Mouse (Mus musculus) stomach, embryonic 15.5 days (tissue): ENCODE results near the gene Fam43a. TPM values are rescaled to one million over a fixed set of nuclear protein-coding genes. Genes with fewer than 3 reads are reported as not detected.

Experiments used
- ATAC-seq: fragments of 200-750 bp; cut with Nextera tagmentation; 2 replicates; pipeline ENCODE4 v1.8.0; 2017; ENCODE audit warnings: low read depth, moderate number of reproducible peaks, moderate TSS enrichment; ENCODE audit not compliant: insufficient read depth, low FRiP score
- H3K27ac ChIP-seq: fragments of 300-500 bp; sonication (generic); 2 replicates; pipeline ENCODE4 v1.5.1; 2015; ENCODE audit warnings: mild to moderate bottlenecking, inconsistent platforms
- H3K27me3 ChIP-seq: fragments of 300-500 bp; sonication (generic); replicated peaks from 2 replicates; pipeline ENCODE4 v1.6.1; 2015; ENCODE audit warnings: inconsistent platforms
- H3K36me3 ChIP-seq: fragments of 300-500 bp; sonication (generic); 2 replicates; pipeline ENCODE4 v1.6.1; 2015; ENCODE audit warnings: inconsistent platforms
- H3K4me1 ChIP-seq: fragments of 300-500 bp; sonication (generic); 2 replicates; pipeline ENCODE4 v1.6.1; 2015; ENCODE audit warnings: inconsistent platforms
- H3K4me2 ChIP-seq: fragments of 300-500 bp; sonication (generic); 2 replicates; pipeline ENCODE4 v1.6.1; 2015; ENCODE audit warnings: mild to moderate bottlenecking, inconsistent platforms
- H3K4me3 ChIP-seq: fragments of 300-500 bp; sonication (generic); replicated peaks from 2 replicates; pipeline ENCODE4 v1.5.1; 2015; ENCODE audit warnings: inconsistent platforms
- H3K9ac ChIP-seq: fragments of 300-500 bp; sonication (generic); 2 replicates; pipeline ENCODE4 v1.6.1; 2015; ENCODE audit warnings: inconsistent platforms
- H3K9me3 ChIP-seq: fragments of 300-500 bp; sonication (generic); 2 replicates; pipeline ENCODE4 v1.6.1; 2016; ENCODE audit warnings: inconsistent platforms
- WGBS: fragments of 180-500 bp; shearing (Covaris S2); methylation state at CpG from one replicate; pipeline ENCODE4 v1.1.7; 2015; 5-methylcytosine and 5-hydroxymethylcytosine counted together
- polyA plus RNA-seq: library from polyadenylated mRNA; unstranded; fragments of >200 nt; fragmentation: Nextera tagmentation; extraction: Ambion mirVana; gene quantifications from 2 replicates; pipeline ENCODE4 v1.2.1, GENCODE M21; 2015

Fam43a gene
- polyA plus RNA-seq, 1 experiment from 2014 or later: 16.8 TPM

- under 1% methylated on average over 53 of the region's 53 CpGs for WGBS
- Histone ChIP-seq H3K4me3 (peak overlapping the region; percentile 69), H3K9me3 (no peaks in the 10 kb centered on the region), H3K9ac (peak overlapping the region; percentile 47; the same call in 1 of the 2 replicates), H3K36me3 (no peaks in the 10 kb centered on the region), H3K27ac (peak overlapping the region; percentile 87), H3K27me3 (no peaks in the 10 kb centered on the region), H3K4me2 (peak overlapping the region; percentile 95), H3K4me1 (peaks cover 47% of the 10 kb centered on the region)
- no peak for ATAC-seq
Measured at GRCm38 (mm10) chr16:30600431-30601045, 1.0 kb downstream of the Fam43a start.

GRCm38 (mm10) chr16:30601046-30601832 lies 1.7 kb downstream of the Fam43a start:
- Histone ChIP-seq H3K4me3 (peak overlapping the region; percentile 69), H3K36me3 (no peaks in the 10 kb centered on the region), H3K9ac (peak overlapping the region; percentile 47), H3K9me3 (no peaks in the 10 kb centered on the region), H3K4me1 (peaks cover 44% of the 10 kb centered on the region), H3K4me2 (peak overlapping the region; percentile 95), H3K27me3 (no peaks in the 10 kb centered on the region), H3K27ac (peak overlapping the region; percentile 87; the same call in 1 of the 2 replicates)
- WGBS: 10% methylated on average over 42 of the region's 42 CpGs
- no peak for ATAC-seq

- Histone ChIP-seq H3K27ac (no peak overlapping the region), H3K9me3 (no peaks in the 10 kb centered on the region), H3K4me1 (peaks cover 37% of the 10 kb centered on the region), H3K36me3 (no peaks in the 10 kb centered on the region), H3K4me2 (peak overlapping the region; percentile 95), H3K9ac (no peak overlapping the region; the same call in 1 of the 2 replicates), H3K4me3 (peak overlapping the region; percentile 69), H3K27me3 (no peaks in the 10 kb centered on the region)
- ATAC-seq: no peak
- 32% methylated on average over 7 of the region's 7 CpGs for WGBS
Measured at GRCm38 (mm10) chr16:30601946-30602345, 2.4 kb downstream of the Fam43a start.

GRCm38 (mm10) chr16:30602684-30603530 lies 3.4 kb downstream of the Fam43a start:
- Histone ChIP-seq H3K36me3 (no peaks in the 10 kb centered on the region), H3K9ac (no peak overlapping the region)

GRCm38 (mm10) chr16:30603531-30603842 lies 4.0 kb downstream of the Fam43a start:
- Histone ChIP-seq H3K27ac (peak overlapping the region; percentile 57), H3K4me1 (peaks cover 37% of the 10 kb centered on the region)
- ATAC-seq: no peak

More at GRCm38 (mm10) chr16:30602684-30603530, 3.4 kb downstream of the Fam43a start:
- no peaks in the 10 kb centered on the region for H3K27me3 ChIP-seq
- 29% methylated on average over 18 of the region's 18 CpGs for WGBS
- no peak for ATAC-seq
- peak overlapping the region; percentile 38 for H3K4me2 ChIP-seq
- no peak overlapping the region; the same call in 1 of the 2 replicates for H3K4me3 ChIP-seq
- H3K27ac ChIP-seq: peak overlapping the region; percentile 57
- H3K4me1 ChIP-seq: peaks cover 37% of the 10 kb centered on the region
- no peaks in the 10 kb centered on the region for H3K9me3 ChIP-seq

GRCm38 (mm10) chr16:30604061-30604806 lies 4.7 kb downstream of the Fam43a start:
- H3K36me3 ChIP-seq: no peaks in the 10 kb centered on the region
- no peak overlapping the region for H3K9ac ChIP-seq
- no peaks in the 10 kb centered on the region for H3K9me3 ChIP-seq
- no peak overlapping the region for H3K27ac ChIP-seq
- no peak for ATAC-seq
- H3K27me3 ChIP-seq: no peaks in the 10 kb centered on the region
- H3K4me1 ChIP-seq: peaks cover 37% of the 10 kb centered on the region
- 71% methylated on average over 16 of the region's 16 CpGs for WGBS
- no peak overlapping the region for H3K4me3 ChIP-seq
- H3K4me2 ChIP-seq: no peak overlapping the region

More at GRCm38 (mm10) chr16:30603531-30603842, 4.0 kb downstream of the Fam43a start:
- Histone ChIP-seq H3K27me3 (no peaks in the 10 kb centered on the region), H3K9me3 (no peaks in the 10 kb centered on the region), H3K4me2 (peak overlapping the region; percentile 38), H3K36me3 (no peaks in the 10 kb centered on the region), H3K9ac (no peak overlapping the region), H3K4me3 (no peak overlapping the region)
- WGBS: 48% methylated on average over 9 of the region's 9 CpGs

- H3K9me3 ChIP-seq: no peaks in the 10 kb centered on the region
- peaks cover 37% of the 10 kb centered on the region for H3K4me1 ChIP-seq
- 71% methylated on average over 7 of the region's 7 CpGs for WGBS
- no peaks in the 10 kb centered on the region for H3K36me3 ChIP-seq
- H3K27ac ChIP-seq: no peak overlapping the region
- no peak for ATAC-seq
- H3K9ac ChIP-seq: no peak overlapping the region
- no peaks in the 10 kb centered on the region for H3K27me3 ChIP-seq
- no peak overlapping the region for H3K4me2 ChIP-seq
- no peak overlapping the region for H3K4me3 ChIP-seq
Measured at GRCm38 (mm10) chr16:30604807-30605137, 5.2 kb downstream of the Fam43a start.

GRCm38 (mm10) chr16:30605528-30605927 lies 6.0 kb downstream of the Fam43a start:
- H3K27ac ChIP-seq: no peak overlapping the region
- H3K9me3 ChIP-seq: no peaks in the 10 kb centered on the region
- WGBS: 76% methylated on average over 6 of the region's 6 CpGs
- no peak for ATAC-seq
- H3K9ac ChIP-seq: no peak overlapping the region
- no peak overlapping the region for H3K4me2 ChIP-seq
- no peaks in the 10 kb centered on the region for H3K36me3 ChIP-seq
- H3K4me1 ChIP-seq: peaks cover 37% of the 10 kb centered on the region
- H3K4me3 ChIP-seq: no peak overlapping the region
- no peaks in the 10 kb centered on the region for H3K27me3 ChIP-seq

- Histone ChIP-seq H3K27ac (no peak overlapping the region), H3K4me3 (no peak overlapping the region), H3K4me2 (no peak overlapping the region), H3K36me3 (no peaks in the 10 kb centered on the region), H3K9me3 (no peaks in the 10 kb centered on the region), H3K27me3 (no peaks in the 10 kb centered on the region), H3K9ac (no peak overlapping the region), H3K4me1 (peaks cover 17% of the 10 kb centered on the region)
- 74% methylated on average over 3 of the region's 3 CpGs for WGBS
- ATAC-seq: no peak
Measured at GRCm38 (mm10) chr16:30607868-30608267, 8.3 kb downstream of the Fam43a start.

- H3K27me3 ChIP-seq: no peaks in the 10 kb centered on the region
- WGBS: 72% methylated on average over 5 of the region's 5 CpGs
- no peak for ATAC-seq
- no peak overlapping the region for H3K9ac ChIP-seq
- H3K4me2 ChIP-seq: no peak overlapping the region
- H3K9me3 ChIP-seq: no peaks in the 10 kb centered on the region
- no peaks in the 10 kb centered on the region for H3K36me3 ChIP-seq
- no peak overlapping the region for H3K4me3 ChIP-seq
- H3K27ac ChIP-seq: no peak overlapping the region
- no peaks in the 10 kb centered on the region for H3K4me1 ChIP-seq
Measured at GRCm38 (mm10) chr16:30611331-30611730, 11.8 kb downstream of the Fam43a start.

- no peak for ATAC-seq
- H3K36me3 ChIP-seq: no peaks in the 10 kb centered on the region
- H3K4me3 ChIP-seq: no peak overlapping the region
- H3K4me1 ChIP-seq: no peaks in the 10 kb centered on the region
- H3K9me3 ChIP-seq: no peaks in the 10 kb centered on the region
- no peak overlapping the region for H3K4me2 ChIP-seq
- no peak overlapping the region for H3K27ac ChIP-seq
- H3K9ac ChIP-seq: no peak overlapping the region
- H3K27me3 ChIP-seq: no peaks in the 10 kb centered on the region
- 63% methylated on average over 7 of the region's 7 CpGs for WGBS
Measured at GRCm38 (mm10) chr16:30613122-30613521, 13.6 kb downstream of the Fam43a start.
